Mouse (Mus musculus) left cerebral cortex, adult 8-10 months (tissue): Measurements from ENCODE around the gene Fnip2. TPM values are rescaled to one million over a fixed set of nuclear protein-coding genes. Genes with fewer than 3 reads are reported as not detected.
"Not testable (repeated sequence)": the region's sequence is repeated elsewhere in the genome, so short reads cannot be mapped to it uniquely, and the experiment has no call there.

ENCODE experiments used
- DNase-seq, 2 experiments: peaks; one replicate each; pipeline ENCODE4 v3.0.0; 2022; ENCODE audit warnings: low spot score in 2 of 2
- total RNA-seq, 4 experiments: library from RNA; stranded (reverse); gene quantifications; 2 replicates each; pipeline ENCODE4 v1.2.4; 2022

Fnip2 gene
- total RNA-seq: 10 to 100 TPM; 18.4 to 25.9 (median 21.7) TPM

- DNase-seq: peak; percentile 65 to 88
These were observed at the start of gene Fnip2 for GRCm38 (mm10) chr3:79567703-79568362. Gene Fnip2, minus strand, starts transcription at chr3:79567796.

- DNase-seq: no peak
These were observed 42.3 kb upstream of the Fnip2 start for GRCm38 (mm10) chr3:79609886-79610285.

- no peak for DNase-seq
These were observed 27.9 kb upstream of the Fnip2 start for GRCm38 (mm10) chr3:79595468-79595867.

- no peak for DNase-seq
These were observed 24.3 kb upstream of the Fnip2 start for GRCm38 (mm10) chr3:79591793-79592471.

GRCm38 (mm10) chr3:79590863-79591792 lies 23.5 kb upstream of the Fnip2 start, which contains the start of gene Ppid:
Gene Ppid, plus strand, starts transcription at chr3:79591342.
- DNase-seq: peak; percentile 58 to 63

- DNase-seq: no peak
These were observed 22.1 kb upstream of the Fnip2 start for GRCm38 (mm10) chr3:79589671-79590070.

- DNase-seq: peak; percentile 78 to 84
These were observed 19.2 kb upstream of the Fnip2 start for GRCm38 (mm10) chr3:79586804-79587203.

GRCm38 (mm10) chr3:79579891-79580575 lies 12.4 kb upstream of the Fnip2 start:
- no peak for DNase-seq

- no peak for DNase-seq
These were observed 10.6 kb upstream of the Fnip2 start for GRCm38 (mm10) chr3:79578164-79578563.

GRCm38 (mm10) chr3:79577606-79578005 lies 10.0 kb upstream of the Fnip2 start:
- DNase-seq: no peak

GRCm38 (mm10) chr3:79576865-79577264 lies 9.3 kb upstream of the Fnip2 start:
- DNase-seq: no peak

- DNase-seq: no peak
These were observed 8.8 kb upstream of the Fnip2 start for GRCm38 (mm10) chr3:79576468-79576816.

GRCm38 (mm10) chr3:79575576-79576467 lies 8.2 kb upstream of the Fnip2 start:
- no peak for DNase-seq

- DNase-seq: no peak
These were observed 6.7 kb upstream of the Fnip2 start for GRCm38 (mm10) chr3:79574336-79574735.

GRCm38 (mm10) chr3:79573376-79573775 lies 5.8 kb upstream of the Fnip2 start:
- not testable (repeated sequence) for DNase-seq

GRCm38 (mm10) chr3:79572399-79572798 lies 4.8 kb upstream of the Fnip2 start:
- DNase-seq: no peak

GRCm38 (mm10) chr3:79569351-79569681 lies 1.7 kb upstream of the Fnip2 start:
- no peak for DNase-seq

GRCm38 (mm10) chr3:79568629-79569350 lies 1.2 kb upstream of the Fnip2 start:
- no peak for DNase-seq
